Mouse (Mus musculus) brain, embryonic 14.5 days (tissue): ENCODE measurements around the gene Il33.

ENCODE experiments used
- CTCF ChIP-seq: fragments of 200-500 bp; IDR thresholded peaks from 2 replicates; pipeline ENCODE4 v1.5.1; 2012; ENCODE audit warnings: inconsistent platforms, mild to moderate bottlenecking, moderate library complexity, borderline replicate concordance; ENCODE audit not compliant: insufficient read depth, insufficient read length; ENCODE audit errors: extremely low read depth
- POLR2A ChIP-seq: fragments of 200-500 bp; IDR thresholded peaks from 2 replicates; pipeline ENCODE4 v1.6.1; 2012; ENCODE audit warnings: mild to moderate bottlenecking, inconsistent platforms, borderline replicate concordance; ENCODE audit not compliant: poor library complexity, insufficient read depth, insufficient read length, severe bottlenecking; ENCODE audit errors: extremely low read depth

DNA sequence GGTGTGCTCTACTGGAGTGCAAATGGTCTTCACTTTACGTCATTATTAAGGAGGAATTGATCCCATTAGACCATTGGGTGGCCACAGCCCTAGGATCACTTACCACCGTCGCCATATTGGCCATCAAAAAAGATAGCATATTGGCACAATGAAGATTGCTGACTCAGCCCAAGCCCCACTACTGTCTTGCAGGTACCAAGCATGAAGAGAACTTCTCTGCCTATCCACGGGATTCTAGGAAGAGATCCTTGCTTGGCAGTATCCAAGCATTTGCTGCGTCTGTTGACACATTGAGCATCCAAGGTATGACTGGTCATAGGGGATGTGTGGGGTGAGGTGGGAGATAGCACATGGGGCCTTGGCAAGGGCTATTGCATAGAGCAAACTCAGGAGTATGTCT, 27.6 kb downstream of the Il33 start:
- no peak for TF ChIP-seq CTCF
- no peak for TF ChIP-seq POLR2A
